Mouse (Mus musculus) adrenal gland, adult 2 months (tissue): ENCODE results near the gene Sumf1. TPM values are rescaled to one million over a fixed set of nuclear protein-coding genes. Genes with fewer than 3 reads are reported as not detected.

Experiments
- DNase-seq: peaks from one replicate; pipeline ENCODE4 v3.0.0; 2021
- polyA plus RNA-seq: library from polyadenylated mRNA; depleted of rRNA; stranded (reverse); fragments of >200 nt; gene quantifications from 2 replicates; pipeline ENCODE4 v1.2.3, GENCODE M21; 2012
- total RNA-seq, 2 experiments: library from RNA; stranded (reverse); gene quantifications; 2 replicates each; pipeline ENCODE4 v1.2.3; 2021

The Sumf1 gene
- total and polyA plus RNA-seq, 3 experiments: 37.8 to 87.0 (median 44.8) TPM

DNA sequence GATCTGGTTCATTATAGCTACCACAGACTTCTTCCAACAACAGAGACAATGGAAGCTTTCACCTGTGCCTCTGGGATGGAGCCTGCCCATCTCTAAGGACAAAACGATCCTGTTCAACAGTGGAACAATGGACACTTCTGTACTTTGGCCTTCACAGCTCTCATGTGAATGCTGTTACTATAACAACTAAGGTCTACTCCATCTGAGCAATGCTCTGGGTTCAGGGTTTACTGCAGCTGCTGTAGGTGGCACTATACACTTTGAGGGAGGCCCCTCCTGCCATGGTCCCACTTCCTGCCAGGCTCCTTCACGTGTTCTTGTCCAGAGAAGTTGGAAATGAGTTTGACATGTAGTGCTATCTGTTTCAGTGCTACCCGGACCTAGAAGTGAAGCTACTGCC lies 36.9 kb downstream of the Sumf1 start:
- DNase-seq: no peak

DNA sequence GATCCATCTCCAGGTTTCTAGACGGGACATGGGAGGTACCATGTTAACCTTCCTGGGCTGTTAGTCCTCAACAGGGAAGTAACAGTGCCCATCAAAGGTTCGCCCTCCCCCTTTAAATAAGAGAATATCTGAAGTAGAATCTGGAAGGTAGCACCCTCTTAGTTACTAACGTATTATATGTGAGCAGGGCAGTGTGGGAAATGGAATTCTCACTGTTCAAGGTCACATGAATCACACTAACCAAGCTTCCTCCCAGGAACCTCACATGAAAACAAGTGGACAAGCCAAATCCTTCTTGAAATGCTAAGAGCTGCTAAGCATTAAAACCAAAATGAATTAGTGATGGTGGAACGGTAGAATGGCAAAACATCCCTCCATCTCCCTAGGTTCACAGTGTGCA lies 38.7 kb downstream of the Sumf1 start:
- no peak for DNase-seq

DNA sequence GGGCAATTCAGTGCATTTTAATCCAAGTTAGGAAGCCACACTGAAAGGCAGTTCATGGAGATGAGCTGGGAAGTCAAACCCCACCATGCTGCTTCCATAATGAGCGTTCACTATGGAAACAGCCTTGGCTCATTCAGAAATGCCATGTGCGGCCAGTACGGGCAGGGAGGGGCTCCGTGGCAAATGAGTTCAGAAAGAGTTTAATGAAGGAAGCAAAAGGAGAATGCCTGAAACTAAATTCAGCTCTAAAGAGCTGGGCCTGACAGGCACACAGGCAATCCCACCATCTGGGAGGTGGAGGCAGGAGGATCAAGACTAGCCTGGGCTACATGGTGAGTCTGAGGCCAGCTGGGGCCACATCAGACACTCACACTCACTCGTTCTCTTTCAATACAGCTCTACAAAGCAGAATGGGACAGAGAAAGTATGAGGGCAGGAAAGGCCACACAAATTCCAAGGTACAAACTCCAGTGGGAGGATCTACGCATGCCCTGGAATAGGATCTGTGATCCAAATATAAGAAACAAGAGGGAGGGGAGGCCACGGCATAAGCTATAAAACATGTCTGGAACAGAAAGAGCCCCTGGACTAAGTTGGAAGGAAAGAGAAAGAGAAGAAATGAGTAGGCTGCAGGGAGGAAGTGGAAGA lies 39.3 kb downstream of the Sumf1 start:
- no peak for DNase-seq

DNA sequence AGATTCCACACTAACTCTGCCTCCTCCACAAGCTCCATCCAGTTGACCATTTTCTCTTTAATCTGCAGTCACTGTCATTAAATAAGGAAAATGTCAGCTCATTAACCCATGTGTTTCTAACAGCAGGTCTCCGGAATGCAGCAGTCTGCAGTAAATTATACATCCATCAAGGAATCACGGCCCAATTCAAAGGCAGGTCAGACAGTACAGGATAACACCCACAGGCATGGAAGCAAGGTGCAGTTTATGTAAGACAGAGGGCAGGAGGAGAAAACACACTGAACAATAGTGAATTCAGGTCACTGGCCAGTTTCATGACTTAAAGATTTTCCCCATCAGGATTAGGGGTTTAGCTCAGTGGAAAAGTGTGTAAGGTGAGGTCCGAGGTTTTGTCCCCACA lies 40.1 kb downstream of the Sumf1 start:
- no peak for DNase-seq

DNA sequence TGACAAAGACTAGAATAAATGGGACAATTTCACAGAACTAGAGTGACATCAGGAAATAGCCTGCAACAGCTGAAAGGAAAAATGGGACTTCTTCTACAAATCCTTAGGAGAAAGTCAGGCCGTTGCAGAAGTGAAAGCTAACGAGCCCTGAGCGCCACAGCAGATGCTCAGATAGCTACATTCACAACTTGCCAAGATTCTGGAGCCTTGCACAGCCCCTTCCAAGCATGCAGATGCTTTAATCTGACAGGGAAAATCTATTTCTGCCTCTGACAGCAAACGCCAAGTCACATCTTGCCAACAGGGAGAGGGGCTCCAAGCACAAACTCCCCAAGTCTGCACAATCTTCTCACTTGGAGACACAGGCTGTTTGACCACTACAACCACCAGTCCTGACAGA lies 42.6 kb downstream of the Sumf1 start:
- no peak for DNase-seq

DNA sequence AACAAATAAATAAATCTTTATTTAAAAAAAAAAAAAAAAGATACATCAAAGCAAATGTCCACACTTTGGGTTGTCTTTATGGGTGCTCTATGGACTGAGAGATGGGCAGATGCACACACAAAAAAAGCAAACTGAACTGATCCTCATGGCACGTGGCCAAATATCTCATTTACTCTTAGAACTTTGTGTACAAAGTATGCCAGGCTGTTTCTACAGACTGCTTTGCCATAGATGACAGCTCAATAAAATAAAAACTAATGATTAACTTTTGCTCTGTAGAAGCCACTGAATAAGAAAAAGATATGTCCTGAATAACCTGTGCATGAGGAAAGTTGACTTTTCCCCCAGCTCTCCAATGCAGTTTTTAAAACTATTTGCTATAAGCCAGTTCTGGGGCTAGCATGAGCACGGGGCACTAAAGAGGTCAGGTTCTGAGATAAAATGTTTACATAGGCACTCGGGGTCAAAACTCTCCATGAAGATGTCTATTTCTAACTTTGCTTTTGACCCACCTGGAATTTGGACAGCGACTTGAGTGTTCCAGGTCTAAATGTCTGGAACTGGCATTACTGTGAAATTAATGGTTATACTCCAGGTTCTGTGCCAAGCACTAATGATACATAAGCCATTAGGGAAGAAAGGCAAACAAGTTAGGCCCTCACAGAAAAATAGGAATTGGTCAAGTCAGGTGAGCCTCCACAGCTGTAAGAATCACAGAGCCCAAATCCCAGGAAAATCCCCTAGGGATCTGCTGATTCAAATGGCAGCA lies 44.5 kb downstream of the Sumf1 start:
- DNase-seq: no peak

DNA sequence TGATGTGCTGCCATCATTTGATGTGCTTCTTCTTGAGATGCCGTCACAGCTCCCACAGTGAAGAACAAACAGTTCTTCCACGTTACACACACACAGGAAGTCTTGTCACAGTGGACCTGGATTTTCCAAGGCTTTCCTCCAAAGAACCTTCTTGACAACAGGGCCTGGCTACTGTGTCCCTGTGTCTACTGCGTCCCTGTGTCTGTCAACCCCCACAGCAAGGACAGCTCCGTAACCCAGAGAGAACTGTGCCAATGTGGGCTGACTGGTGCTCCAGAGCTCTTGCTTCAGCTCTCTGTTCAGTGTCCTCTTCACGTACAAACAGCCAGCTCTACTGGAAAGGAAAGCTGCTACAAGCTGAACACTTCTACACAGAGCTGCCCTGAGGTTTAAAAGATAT lies 48.4 kb downstream of the Sumf1 start:
- DNase-seq: peak; percentile 71

DNA sequence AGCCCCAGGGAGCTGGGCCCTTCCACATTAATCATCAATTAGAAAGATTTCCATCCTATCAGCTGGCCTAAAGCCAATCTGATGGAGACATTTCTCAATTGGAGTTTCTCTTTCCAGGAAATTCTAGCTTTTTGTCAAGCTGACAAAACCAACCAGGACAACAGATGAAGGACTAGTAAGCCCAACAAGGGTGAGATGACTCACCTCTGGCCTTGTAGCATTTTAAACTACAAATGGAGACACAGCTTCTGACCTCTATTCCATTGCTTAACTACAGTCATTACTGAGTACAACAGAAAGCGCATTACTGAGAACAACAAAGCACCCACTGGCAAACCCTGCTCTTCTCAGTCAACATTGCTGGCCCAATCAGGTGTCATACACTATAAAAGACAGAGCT lies 49.1 kb downstream of the Sumf1 start:
- peak; percentile 74 for DNase-seq

DNA sequence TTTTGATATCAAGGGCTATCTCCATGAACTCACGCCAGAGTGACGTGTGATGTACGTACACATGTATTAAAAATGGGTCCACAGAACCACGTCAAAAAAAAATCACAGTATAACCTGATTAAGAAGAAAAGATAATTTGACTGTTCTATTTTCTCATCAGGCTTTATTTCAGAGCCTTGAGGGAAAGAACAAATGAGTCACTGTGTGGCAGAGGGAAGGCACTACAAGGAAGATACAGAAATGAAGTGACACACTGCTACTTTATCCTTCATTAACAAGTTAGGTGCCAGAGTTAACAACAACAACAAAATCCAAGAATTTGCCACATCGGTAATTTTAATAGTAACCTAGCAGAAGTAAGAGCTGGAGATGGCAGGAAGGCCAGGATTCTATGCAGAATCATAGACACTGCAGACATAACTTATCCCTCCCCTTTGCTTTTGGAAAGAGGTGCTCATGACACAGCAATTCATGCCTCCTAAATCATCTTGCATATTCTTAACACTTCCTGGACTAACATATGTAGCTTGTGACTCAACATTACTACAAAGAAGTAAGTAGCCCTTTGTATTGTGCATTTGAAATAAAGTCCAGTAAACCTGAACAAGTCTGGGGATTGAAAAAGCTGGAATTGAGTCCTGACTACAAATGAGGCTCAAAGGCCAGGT lies 53.0 kb downstream of the Sumf1 start:
- DNase-seq: no peak

DNA sequence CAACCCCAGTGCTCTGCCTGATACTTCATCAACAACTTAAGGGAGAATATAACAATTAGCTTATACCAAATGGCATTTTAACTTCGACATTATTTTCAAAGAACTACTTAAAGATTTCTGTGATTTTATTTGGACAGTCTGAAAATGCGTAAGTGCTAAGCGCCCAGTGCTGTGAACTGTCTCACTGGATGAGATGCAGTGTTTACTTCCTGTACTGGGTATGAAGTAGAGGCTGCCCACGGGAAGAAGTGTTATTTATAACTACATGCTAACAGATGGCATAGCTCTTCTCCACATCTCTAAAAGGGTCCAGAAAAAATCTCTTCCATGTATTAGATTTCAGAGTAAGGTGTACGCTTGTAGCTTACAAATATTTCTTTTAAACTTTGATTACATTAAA lies 54.7 kb downstream of the Sumf1 start:
- no peak for DNase-seq

DNA sequence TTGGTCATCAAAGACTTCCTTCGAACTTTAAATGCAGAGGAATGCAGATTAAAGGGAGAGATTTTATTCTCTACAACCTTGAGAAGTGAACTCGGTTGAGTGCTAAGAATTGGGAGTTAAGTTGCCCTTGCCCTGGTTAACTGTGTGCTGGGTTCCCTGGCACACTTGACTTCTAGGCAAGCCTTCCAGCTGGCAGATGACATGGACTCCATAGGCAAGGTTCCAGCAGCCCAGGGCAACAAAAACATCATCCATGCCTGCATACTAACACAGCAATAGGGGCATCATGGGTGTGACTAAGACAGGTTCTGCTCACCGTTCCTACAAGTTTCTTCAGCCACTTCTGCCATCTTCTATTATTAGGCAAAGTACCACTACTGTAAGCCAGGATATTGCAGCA lies 58.8 kb downstream of the Sumf1 start:
- DNase-seq: no peak

DNA sequence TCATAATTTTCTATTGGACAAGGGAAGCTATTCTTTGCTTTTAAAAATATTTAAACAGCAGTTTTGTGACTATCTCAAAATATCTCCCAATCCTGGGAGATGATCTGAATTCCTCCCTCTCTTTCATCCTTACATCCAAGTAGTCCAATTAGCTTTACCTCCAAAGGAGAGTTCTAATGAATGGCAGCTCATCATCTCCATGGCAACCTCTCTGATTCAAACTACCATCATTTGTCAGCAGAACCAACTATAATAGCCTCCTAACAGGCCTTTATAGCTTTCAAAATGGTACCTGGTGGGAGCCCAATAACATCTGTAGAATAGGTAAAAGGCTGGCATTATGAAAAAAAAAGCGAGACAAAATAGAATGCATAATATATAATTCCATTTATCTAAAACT lies 59.9 kb downstream of the Sumf1 start:
- no peak for DNase-seq

DNA sequence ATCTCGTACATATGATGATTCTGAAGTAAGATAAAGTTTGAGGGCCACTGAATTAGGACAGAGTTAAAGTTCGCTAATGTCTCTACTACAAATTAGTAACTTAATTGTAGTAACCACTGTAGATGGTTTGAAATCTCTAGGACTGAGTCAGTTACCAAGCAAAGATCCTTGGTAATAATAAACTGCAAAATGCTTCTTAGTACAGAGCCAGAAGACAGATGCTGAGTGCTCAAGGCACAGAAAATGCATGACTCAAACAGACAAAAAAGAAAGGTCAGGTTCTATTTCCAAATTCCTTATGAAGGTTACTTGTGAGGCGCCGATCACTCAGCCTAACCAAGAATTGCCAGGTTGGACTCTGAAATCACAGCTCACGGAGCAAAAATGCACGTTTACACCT lies 67.5 kb downstream of the Sumf1 start:
- DNase-seq: no peak

DNA sequence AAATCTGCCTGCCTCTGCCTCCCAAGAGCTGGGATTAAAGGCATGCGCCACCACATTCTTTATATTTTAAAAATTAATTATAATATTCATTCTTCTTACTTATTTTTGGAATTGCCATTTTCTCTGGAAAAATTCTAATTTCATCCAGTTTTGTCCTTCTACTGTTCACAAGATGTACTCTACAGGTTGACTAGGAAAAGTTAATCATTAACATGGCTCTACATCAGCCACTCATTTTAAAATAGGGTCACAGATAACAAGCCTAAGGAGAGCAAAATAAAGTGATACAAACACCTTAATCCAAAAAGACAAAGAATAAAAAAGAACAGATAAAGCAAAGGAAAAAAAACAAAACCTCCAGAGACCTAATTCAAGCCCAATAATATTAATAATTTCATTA lies 70.4 kb downstream of the Sumf1 start:
- no peak for DNase-seq

DNA sequence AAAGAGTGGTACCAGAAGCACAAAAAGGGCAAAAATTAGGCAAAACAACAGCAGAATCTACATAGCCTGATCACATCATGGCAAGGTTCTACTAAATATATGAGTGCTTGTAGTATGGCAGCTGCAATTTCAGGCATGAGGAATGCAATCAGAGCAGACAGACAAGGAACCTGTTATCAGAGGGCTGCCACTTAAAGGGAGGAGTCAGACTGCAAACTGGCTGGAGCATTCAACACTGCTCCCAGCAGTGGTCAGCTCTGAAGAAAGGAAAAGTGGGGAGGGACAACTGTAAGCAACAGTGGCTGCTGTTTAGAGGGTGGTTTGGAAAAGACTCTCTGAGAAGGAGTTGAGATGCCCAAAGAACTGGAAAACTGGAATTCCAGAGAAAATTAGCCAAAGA lies 73.7 kb downstream of the Sumf1 start:
- DNase-seq: no peak

DNA sequence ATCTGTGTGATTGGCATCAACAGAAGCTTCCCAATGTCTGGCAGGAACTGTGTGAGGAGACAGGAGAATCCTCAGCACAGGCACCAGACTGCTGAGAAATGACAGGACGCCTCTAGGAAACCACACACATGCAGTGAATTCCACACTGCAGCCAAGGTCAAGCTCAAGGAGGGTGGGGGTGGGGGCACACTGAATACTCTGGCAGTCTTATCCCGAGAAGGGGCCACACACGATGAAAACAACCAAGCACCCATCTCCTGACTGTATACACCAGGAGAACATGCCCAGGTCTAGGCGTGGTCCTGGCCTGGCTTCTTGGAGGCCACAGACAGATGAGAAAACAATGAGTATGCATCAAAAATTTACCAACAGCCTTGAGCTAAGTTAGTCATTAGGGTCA lies 75.0 kb downstream of the Sumf1 start:
- peak; percentile 43 for DNase-seq

DNA sequence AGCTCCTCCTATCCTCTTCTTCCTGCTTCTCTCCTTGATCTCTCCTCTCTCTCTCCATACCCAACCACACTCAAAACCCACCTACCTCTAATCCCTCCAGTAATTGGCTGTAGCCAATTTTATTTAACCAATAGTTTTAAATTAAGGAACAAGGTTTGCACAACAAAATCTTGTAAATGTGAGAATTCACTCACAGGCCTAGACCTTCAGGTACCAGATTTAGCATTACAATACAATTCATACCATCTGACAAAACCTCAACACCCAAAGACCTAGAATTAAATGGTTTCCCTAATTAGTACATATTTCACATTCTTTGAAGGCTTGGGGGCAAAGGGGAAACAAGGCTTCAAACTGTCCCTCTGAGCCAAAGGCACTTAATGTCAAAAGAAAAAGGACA lies 78.0 kb downstream of the Sumf1 start:
- no peak for DNase-seq

DNA sequence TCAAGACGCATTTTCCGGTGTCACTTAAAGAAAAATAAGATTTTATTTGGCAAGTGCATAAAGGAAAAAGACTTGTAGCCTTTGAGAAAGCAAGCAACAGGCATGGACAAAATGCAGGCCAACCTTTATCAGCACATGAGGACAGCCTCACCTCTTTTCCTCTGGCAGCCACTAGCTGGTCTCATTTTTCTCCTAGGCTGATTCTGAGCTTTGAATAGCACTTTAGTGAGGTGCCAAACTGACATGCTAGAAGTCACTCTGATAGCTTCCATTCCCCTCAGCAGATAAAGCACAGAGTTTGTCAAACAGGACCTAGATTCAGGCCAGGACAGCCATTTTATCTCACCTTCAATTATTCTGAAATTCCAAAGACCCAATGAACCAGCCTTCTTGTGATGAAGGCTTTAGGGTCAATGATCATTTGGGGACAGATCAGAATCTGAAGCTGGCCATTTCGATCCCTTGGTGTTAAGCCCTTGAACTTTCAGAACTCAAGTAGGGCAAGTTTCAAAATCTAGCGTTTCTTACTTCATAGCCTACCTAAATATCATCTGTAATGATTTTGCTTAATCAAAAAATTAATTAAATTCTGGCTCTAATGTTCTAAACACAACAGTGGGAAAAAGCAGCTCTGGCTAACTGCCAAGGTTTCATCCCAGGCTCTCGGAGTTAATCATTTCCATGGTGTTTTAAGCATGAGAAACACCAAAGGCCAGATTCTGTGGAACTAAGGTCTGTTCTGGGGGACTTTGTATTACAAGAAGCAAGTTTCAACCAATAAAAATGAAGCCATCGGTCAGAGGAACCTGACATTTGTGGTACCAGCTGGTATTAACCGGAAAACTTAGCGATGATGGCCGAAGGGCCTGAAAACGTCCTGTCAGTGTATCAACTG lies 83.2 kb downstream of the Sumf1 start:
- no peak for DNase-seq

DNA sequence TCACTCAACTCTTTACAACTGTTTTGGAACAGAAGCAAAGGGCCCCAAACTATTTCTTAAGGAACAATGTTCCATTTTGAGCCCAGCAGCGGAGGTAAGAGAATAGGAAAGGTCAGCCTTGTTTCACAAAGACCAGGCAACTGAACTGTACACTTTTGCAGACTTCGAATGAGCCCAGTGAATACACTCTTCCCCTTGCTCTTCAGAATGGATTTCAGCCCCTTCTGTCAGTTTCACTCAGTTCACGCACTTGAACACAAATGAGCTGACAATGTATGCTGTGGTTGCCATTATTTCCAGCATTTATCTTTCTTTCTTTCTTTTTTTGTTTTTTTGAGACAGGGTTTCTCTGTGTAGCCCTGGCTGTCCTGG lies 86.5 kb downstream of the Sumf1 start:
- DNase-seq: no peak

DNA sequence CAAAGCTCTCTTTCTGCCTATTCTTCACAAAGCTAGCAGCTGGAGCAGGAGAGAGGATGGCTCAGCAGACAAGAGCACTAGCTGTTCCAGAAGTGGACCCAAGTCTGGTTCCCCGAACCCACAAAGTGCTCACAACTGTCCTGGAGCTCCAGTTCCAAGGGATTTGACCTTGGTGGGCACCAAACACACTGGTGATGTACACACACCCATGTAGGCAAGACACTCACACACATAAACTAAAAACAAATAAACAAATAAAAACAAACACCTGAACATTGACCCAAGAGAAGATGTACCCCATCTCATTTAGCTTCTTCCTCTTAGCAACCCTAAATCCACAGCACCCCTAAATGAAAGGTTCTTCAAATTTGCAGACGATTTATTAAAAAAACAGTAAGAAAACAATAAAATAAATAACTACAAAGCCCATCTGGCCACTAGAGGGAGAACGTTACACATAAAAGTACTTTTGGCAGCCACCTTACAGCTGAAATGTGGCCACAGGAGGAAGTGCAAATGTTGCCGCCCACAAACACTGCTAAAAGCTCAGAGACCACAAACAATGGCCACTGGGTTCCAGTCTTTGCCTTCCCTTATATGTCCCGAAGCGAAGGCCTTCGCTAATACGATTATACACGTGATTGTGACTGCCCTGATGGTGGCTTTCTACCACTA lies 87.1 kb downstream of the Sumf1 start:
- peak; percentile 59 for DNase-seq

DNA sequence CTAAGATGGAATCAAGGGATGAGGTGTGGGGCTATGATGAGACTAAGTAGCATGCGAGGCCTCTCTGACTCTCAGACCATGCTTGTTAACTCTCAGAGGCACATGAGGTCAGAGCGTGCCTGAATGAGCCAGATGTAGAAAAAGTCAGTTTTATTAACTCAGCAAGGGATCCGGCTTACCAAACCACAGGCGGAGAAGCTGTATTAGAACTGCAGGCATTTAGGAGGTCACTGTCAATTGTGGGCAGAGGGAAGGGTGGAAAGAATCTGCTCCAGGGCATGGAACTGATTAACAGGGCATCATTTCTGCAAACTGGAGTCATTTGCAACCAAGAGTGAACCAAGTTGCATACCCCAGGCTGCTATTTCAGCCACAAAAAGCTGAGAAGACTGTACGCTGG lies 89.9 kb downstream of the Sumf1 start:
- no peak for DNase-seq

DNA sequence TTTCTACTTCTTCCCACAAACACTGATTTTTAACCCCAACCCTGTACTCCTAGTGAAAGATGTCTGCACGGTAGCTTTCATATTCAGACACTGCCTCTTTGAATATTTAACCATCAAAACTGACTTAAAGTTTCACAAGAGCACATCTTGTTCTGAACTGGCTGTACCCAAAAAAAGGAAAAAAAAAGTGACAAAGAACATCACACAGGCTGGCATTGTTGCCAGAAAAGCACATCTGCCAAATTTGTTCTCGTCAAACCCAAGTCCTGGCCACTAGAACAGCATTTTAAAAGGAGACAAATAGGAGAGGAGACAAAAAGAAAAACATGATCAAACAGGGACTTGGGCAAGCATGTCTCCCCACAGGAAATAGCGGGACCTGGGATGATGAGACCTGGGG lies 91.9 kb downstream of the Sumf1 start:
- no peak for DNase-seq
